Mouse (Mus musculus) stomach, postnatal 0 days (tissue): ENCODE data around the gene Bcat1. TPM values are rescaled to one million over a fixed set of nuclear protein-coding genes. Genes with fewer than 3 reads are reported as not detected.
"Not testable (repeated sequence)": the region's sequence is repeated elsewhere in the genome, so short reads cannot be mapped to it uniquely, and the experiment has no call there.

ENCODE experiments used
- ATAC-seq: fragments of 200-750 bp; cut with Nextera tagmentation; 2 replicates; pipeline ENCODE4 v1.8.0; 2017; ENCODE audit not compliant: low FRiP score, low TSS enrichment
- DNase-seq: peaks from one replicate; pipeline ENCODE4 v3.0.0-alpha.2; 2016; ENCODE audit warnings: low spot score
- H3K27ac ChIP-seq: fragments of 300-500 bp; sonication (generic); replicated peaks from 2 replicates; pipeline ENCODE4 v1.5.1; 2014; ENCODE audit warnings: mild to moderate bottlenecking, control low read depth
- H3K27me3 ChIP-seq: fragments of 300-500 bp; sonication (generic); 2 replicates; pipeline ENCODE4 v1.6.1; 2014; ENCODE audit warnings: low read length; ENCODE audit not compliant: control insufficient read depth, insufficient read depth
- H3K36me3 ChIP-seq: fragments of 300-500 bp; sonication (generic); 2 replicates; pipeline ENCODE4 v1.6.1; 2014; ENCODE audit warnings: low read length, mixed read lengths; ENCODE audit not compliant: control insufficient read depth, insufficient read depth
- H3K4me1 ChIP-seq: fragments of 300-500 bp; sonication (generic); replicated peaks from 2 replicates; pipeline ENCODE4 v1.6.1; 2014; ENCODE audit warnings: antibody characterized with exemption; ENCODE audit not compliant: control insufficient read depth, insufficient read depth
- H3K4me2 ChIP-seq: fragments of 300-500 bp; sonication (generic); replicated peaks from 2 replicates; pipeline ENCODE4 v1.6.1; 2014; ENCODE audit warnings: low read depth, mild to moderate bottlenecking, control low read depth, moderate library complexity
- H3K4me3 ChIP-seq: fragments of 300-500 bp; sonication (generic); 2 replicates; pipeline ENCODE4 v1.5.1; 2014; ENCODE audit warnings: low read depth, low read length, control low read depth
- H3K9ac ChIP-seq: fragments of 300-500 bp; sonication (generic); 2 replicates; pipeline ENCODE4 v1.6.1; 2014; ENCODE audit warnings: mild to moderate bottlenecking, low read length, control low read depth, mixed read lengths
- H3K9me3 ChIP-seq: fragments of 300-500 bp; sonication (generic); 2 replicates; pipeline ENCODE4 v1.6.1; 2016; ENCODE audit warnings: low read length; ENCODE audit not compliant: control insufficient read depth
- CTCF ChIP-seq: IDR thresholded peaks from 2 replicates; pipeline ENCODE4 v1.5.1; 2016; ENCODE audit warnings: antibody characterized with exemption, low read depth, mild to moderate bottlenecking, moderate library complexity
- EP300 ChIP-seq: optimal IDR thresholded peaks from 2 replicates; pipeline ENCODE3; 2016; ENCODE audit warnings: antibody characterized with exemption
- WGBS: fragments of 180-500 bp; shearing (Covaris S2); extraction: QIAGEN DNeasy Blood & Tissue Kit; methylation state at CpG from one replicate; pipeline ENCODE4 v1.1.7; 2014; 5-methylcytosine and 5-hydroxymethylcytosine counted together
- polyA plus RNA-seq: library from polyadenylated mRNA; unstranded; fragments of >200 nt; fragmentation: Nextera tagmentation; extraction: Ambion mirVana; gene quantifications from 2 replicates; pipeline ENCODE4 v1.2.1, GENCODE M21; 2015

Gene Bcat1
- polyA plus RNA-seq, 1 experiment from 2014 or later: 7.4 TPM

- no peaks in the 10 kb centered on the region for H3K9me3 ChIP-seq
- H3K27ac ChIP-seq: no peak overlapping the region
- WGBS: 59% methylated on average over 9 of the region's 9 CpGs
- no peak for DNase-seq
- no peaks in the 10 kb centered on the region for H3K36me3 ChIP-seq
- ATAC-seq: no peak
- H3K4me2 ChIP-seq: no peak overlapping the region
- no peak overlapping the region for H3K9ac ChIP-seq
- no peaks in the 10 kb centered on the region for H3K4me1 ChIP-seq
- no peak for TF ChIP-seq CTCF
- no peak for TF ChIP-seq EP300
- H3K4me3 ChIP-seq: no peak overlapping the region
- no peaks in the 10 kb centered on the region for H3K27me3 ChIP-seq
Measured at GRCm38 (mm10) chr6:145100923-145101322, 24.9 kb upstream of the Bcat1 start.

- Histone ChIP-seq H3K36me3 (no peaks in the 10 kb centered on the region), H3K9me3 (no peaks in the 10 kb centered on the region), H3K27me3 (no peaks in the 10 kb centered on the region), H3K27ac (no peak overlapping the region), H3K9ac (no peak overlapping the region), H3K4me1 (no peaks in the 10 kb centered on the region), H3K4me3 (no peak overlapping the region), H3K4me2 (no peak overlapping the region)
- TF ChIP-seq EP300 (no peak), CTCF (no peak)
- 63% methylated on average over 4 of the region's 4 CpGs for WGBS
- DNase-seq: no peak
- no peak for ATAC-seq
Measured at GRCm38 (mm10) chr6:145094431-145094830, 18.4 kb upstream of the Bcat1 start.

GRCm38 (mm10) chr6:145093038-145093622, 17.1 kb upstream of the Bcat1 start:
- not testable (repeated sequence) for H3K27me3 ChIP-seq, H3K4me3 ChIP-seq, H3K4me2 ChIP-seq, H3K4me1 ChIP-seq, ATAC-seq, DNase-seq, H3K27ac ChIP-seq, H3K36me3 ChIP-seq, H3K9me3 ChIP-seq, H3K9ac ChIP-seq
- WGBS: 55% methylated on average over 7 of the region's 7 CpGs

DNA sequence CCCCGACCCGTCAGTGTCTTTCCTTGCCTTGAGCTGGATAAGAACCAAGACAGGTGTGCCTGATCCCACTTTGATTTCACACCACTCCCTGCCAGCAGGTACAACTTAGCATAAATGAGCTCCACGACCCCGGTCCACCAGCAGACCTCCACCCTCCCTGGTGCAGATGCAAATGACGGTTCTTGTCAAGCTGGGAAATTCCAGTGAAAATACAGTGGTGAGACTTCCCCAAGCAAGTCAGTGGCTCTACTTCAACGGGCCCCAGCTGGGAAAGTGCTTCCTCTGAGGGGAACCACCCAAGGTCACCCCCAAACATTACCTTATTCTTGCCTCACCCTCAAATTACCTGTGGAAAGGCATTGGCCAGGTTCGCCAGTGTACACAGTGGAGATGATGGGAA, 16.0 kb upstream of the Bcat1 start:
- no peaks in the 10 kb centered on the region for H3K27me3 ChIP-seq
- no peaks in the 10 kb centered on the region for H3K4me1 ChIP-seq
- WGBS: 70% methylated on average over 7 of the region's 7 CpGs
- H3K4me3 ChIP-seq: no peak overlapping the region
- ATAC-seq (no peak), DNase-seq (no peak)
- H3K4me2 ChIP-seq: no peak overlapping the region
- H3K27ac ChIP-seq: no peak overlapping the region
- H3K9me3 ChIP-seq: no peaks in the 10 kb centered on the region
- no peak for TF ChIP-seq CTCF
- TF ChIP-seq EP300: no peak
- no peaks in the 10 kb centered on the region for H3K36me3 ChIP-seq
- H3K9ac ChIP-seq: no peak overlapping the region

DNA sequence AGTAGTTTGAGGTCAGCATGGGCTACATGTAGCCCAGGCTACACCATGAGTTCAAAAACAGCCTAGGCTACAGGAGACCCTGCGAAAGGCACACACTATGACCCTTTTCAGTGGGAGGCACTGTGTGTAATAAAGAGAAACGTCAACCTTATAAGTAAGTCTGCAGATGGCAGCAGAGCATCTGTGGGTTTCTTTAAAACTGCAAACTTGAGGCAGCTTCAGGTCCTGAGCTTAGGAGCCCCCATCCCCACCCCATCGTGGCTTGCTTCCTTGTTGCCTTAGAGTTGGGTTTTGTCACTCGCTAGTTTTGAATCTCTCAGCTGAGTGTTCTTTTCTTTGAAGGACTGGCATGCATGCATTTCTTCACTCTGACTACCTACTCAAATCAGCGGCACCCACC, 14.9 kb upstream of the Bcat1 start:
- Histone ChIP-seq H3K27me3 (no peaks in the 10 kb centered on the region), H3K4me1 (no peaks in the 10 kb centered on the region), H3K27ac (no peak overlapping the region), H3K4me3 (no peak overlapping the region), H3K4me2 (no peak overlapping the region), H3K9ac (no peak overlapping the region), H3K9me3 (no peaks in the 10 kb centered on the region), H3K36me3 (no peaks in the 10 kb centered on the region)
- no peak for ATAC-seq
- TF ChIP-seq EP300 (no peak), CTCF (no peak)
- 72% methylated on average over 5 of the region's 5 CpGs for whole genome bisulfite sequencing
- no peak for DNase-seq

DNA sequence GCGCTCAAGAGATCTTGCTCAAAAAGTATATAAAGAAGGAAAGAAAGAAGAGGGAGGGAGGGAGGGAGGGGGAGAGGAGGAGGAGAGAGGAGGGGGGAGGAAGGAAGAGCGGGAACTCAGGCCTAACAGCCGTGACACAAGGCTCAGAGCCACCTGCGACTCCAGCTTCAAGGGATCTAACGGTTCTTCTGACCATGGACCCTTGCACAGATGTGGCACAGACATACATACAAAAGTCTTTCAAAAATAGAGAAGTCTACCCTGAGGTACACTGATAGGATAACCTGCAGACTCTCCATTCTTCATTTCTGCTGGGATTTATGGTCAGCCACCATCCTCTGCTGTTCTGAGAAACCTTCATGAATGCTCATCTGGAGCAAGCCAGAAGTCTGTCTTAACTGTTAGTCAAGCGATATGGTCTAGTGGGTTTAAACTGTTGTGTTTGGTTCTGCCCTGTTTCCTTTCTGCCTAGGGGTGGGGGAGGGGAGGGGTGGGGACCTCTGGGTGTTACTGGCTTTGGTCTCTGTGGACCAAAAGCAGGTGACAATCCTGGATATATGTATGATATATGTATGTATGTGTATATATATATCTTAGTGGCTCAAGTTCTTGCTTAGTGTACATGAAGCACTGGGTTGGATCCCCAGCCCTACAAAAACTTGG, 14.3 kb upstream of the Bcat1 start:
- ATAC-seq (no peak), DNase-seq (no peak)
- Histone ChIP-seq H3K9ac (no peak overlapping the region), H3K4me1 (no peaks in the 10 kb centered on the region), H3K4me2 (no peak overlapping the region), H3K4me3 (no peak overlapping the region), H3K27ac (no peak overlapping the region), H3K36me3 (no peaks in the 10 kb centered on the region), H3K27me3 (no peaks in the 10 kb centered on the region), H3K9me3 (no peaks in the 10 kb centered on the region)
- no peak for TF ChIP-seq EP300
- no peak for TF ChIP-seq CTCF
- 75% methylated on average over 6 of the region's 6 CpGs for WGBS
